Mouse (Mus musculus): Measurements from ENCODE around the gene Obp1b. TPM values are rescaled to one million over a fixed set of nuclear protein-coding genes. Genes with fewer than 3 reads are reported as not detected.
"Not testable (repeated sequence)": the region's sequence is repeated elsewhere in the genome, so short reads cannot be mapped to it uniquely, and the experiment has no call there.

Gene Obp1b
- polyA plus RNA-seq (2015; fragmentation: Nextera tagmentation; extraction: Ambion mirVana), result not detected in 2 replicates

DNA sequence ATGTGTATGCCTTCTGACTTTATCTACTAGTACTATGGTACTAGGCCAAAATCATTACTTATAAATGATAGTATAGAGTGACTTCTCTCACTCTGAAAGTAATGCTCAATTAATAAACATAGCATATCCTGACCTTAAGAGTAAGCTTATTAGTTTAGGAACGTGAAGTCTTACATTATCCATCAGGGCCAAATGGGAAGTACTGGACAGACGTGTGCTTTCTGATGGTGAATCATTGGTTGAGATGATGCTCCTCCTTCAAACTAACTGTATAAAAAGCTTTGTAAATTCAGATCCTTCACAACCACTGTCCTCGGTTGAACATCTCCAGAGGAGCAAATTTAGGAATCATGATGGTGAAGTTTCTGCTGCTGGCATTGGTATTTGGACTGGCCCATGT is at the start of gene Obp1b:
TSS of gene Obp1b (plus strand) at position 301 of the 400 bp plus-strand sequence.
- not testable (repeated sequence) for ATAC-seq (ENCODE audit: borderline replicate concordance, extremely low read depth, low FRiP score, low TSS enrichment); H3K4me1 ChIP-seq; H3K4me3 ChIP-seq; H3K9ac ChIP-seq; H3K27me3 ChIP-seq; H3K27ac ChIP-seq; H3K9me3 ChIP-seq; H3K4me2 ChIP-seq; H3K36me3 ChIP-seq
- no CpG with 5 or more reads among the region's 3 CpGs for WGBS

DNA sequence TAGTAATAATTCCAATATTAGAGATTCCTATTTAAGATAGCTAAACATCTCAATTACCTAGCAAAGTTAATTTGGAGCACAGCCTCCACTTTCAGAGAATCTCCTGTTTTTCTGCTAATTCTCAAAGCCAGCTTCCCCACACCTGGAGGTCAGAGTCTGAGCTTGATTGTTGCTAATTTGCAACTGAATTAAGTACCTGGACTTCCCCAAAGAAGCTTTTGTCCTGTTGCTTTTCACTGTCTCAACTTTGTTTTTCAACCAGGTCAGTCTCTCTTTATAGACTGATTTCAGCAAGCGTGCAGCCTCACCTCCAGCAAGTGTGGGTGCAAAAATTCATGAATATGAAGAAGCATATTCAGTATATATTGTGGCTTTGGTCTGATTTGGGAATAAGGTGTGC is 15.6 kb downstream of the Obp1b start:
- not testable (repeated sequence) for H3K4me2 ChIP-seq; H3K9me3 ChIP-seq; ATAC-seq (ENCODE audit: borderline replicate concordance, extremely low read depth, low FRiP score, low TSS enrichment); H3K9ac ChIP-seq; H3K27me3 ChIP-seq; H3K36me3 ChIP-seq; H3K27ac ChIP-seq; H3K4me1 ChIP-seq; H3K4me3 ChIP-seq
- 65% methylated on average over 1 of the region's 1 CpGs for WGBS

DNA sequence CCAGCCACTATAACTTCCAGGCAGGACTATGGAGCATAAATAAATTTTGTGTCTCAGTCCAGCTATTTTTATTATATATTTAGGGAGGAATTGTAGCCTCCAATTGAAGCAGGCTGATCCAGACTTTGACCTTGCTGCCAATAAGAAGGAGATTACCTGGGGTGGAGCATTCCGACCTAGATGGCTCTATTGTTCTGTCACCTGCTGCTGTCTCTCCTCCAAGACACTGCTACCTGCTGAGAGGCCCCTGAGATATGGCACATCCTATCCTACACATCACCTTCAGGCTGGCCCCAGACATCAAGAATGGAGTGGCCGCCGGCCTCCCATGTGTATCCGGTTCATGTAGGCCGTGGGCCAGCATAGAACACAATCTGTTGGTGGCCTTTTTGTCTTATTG is 16.3 kb downstream of the Obp1b start:
- H3K9me3 ChIP-seq, result no peaks in the 10 kb centered on the region
- ATAC-seq (ENCODE audit: borderline replicate concordance, extremely low read depth, low FRiP score, low TSS enrichment), result no peak

More for the DNA sequence above, 16.3 kb downstream of the Obp1b start:
- 92% methylated on average over 5 of the region's 5 CpGs for WGBS
- no peaks in the 10 kb centered on the region for H3K4me1 ChIP-seq
- no peak overlapping the region for H3K27ac ChIP-seq
- H3K36me3 ChIP-seq, result no peaks in the 10 kb centered on the region
- H3K4me3 ChIP-seq, result no peak overlapping the region
- H3K27me3 ChIP-seq, result no peaks in the 10 kb centered on the region
- no peak overlapping the region for H3K4me2 ChIP-seq
- no peak overlapping the region for H3K9ac ChIP-seq

Other genes starting within 250 kb of the Obp1b start
- not detected in 2 replicates for gene Obp1a, start 95.4 kb upstream of the Obp1b start, polyA plus RNA-seq (2015; fragmentation: Nextera tagmentation; extraction: Ambion mirVana)
- not detected in 2 replicates for gene Gm5938, start 61.3 kb upstream of the Obp1b start, polyA plus RNA-seq (2015; fragmentation: Nextera tagmentation; extraction: Ambion mirVana)
- gene Gm14743, start 59.1 kb downstream of the Obp1b start, polyA plus RNA-seq (2015; fragmentation: Nextera tagmentation; extraction: Ambion mirVana), result not detected in 2 replicates
- gene 4930480E11Rik, start 182.9 kb downstream of the Obp1b start, polyA plus RNA-seq (2015; fragmentation: Nextera tagmentation; extraction: Ambion mirVana), result not detected in 2 replicates

Measured in lung, embryonic 15.5 days (tissue).